12 mouse cellular contexts compared by ENCODE assay signal in genomic region chr7:130632379-130632732, GRCm38 (mm10).
"Had no signal": no experiment of that assay in that cellular context is flagged by ENCODE, and none has a peak within 500 bp of the region (broad histone marks: within the 10 kb centered on the region; RNA-seq: fewer than 3 reads in every experiment).

No protein-coding gene starts in this region.

- H3K27me3 ChIP-seq: limb, embryonic 12.5 days; liver, embryonic 13.5 days; lung, embryonic 15.5 days; neural tube, embryonic 13.5 days had no signal

- H3K4me2 ChIP-seq: limb, embryonic 12.5 days; liver, embryonic 13.5 days; lung, embryonic 15.5 days; midbrain, embryonic 12.5 days; neural tube, embryonic 13.5 days had no signal

- H3K9me3 ChIP-seq: limb, embryonic 12.5 days; liver, embryonic 13.5 days; lung, embryonic 15.5 days; midbrain, embryonic 12.5 days; neural tube, embryonic 13.5 days had no signal

- H3K36me3 ChIP-seq: limb, embryonic 12.5 days; liver, embryonic 13.5 days; lung, embryonic 15.5 days; midbrain, embryonic 12.5 days; neural tube, embryonic 13.5 days had no signal

- H3K4me3 ChIP-seq: layer of hippocampus, adult 2 months; limb, embryonic 12.5 days; liver, embryonic 13.5 days; lung, embryonic 15.5 days; midbrain, embryonic 12.5 days; neural tube, embryonic 13.5 days had no signal

- DNase-seq: liver; liver, embryonic 13.5 days; liver, postnatal 0 days; lung, postnatal 14 days; right cerebral cortex, postnatal 14 days; thymus, postnatal 36 days had no signal

- H3K9ac ChIP-seq: limb, embryonic 12.5 days; liver, embryonic 13.5 days; liver, postnatal 0 days; lung, embryonic 15.5 days; midbrain, embryonic 12.5 days; neural tube, embryonic 13.5 days had no signal

- H3K27ac ChIP-seq: layer of hippocampus, adult 2 months; limb, embryonic 12.5 days; liver, embryonic 13.5 days; lung, embryonic 15.5 days; midbrain, embryonic 12.5 days; neural tube, embryonic 13.5 days had no signal

- ATAC-seq: liver, postnatal 0 days; midbrain, embryonic 16.5 days had no signal
